Mouse (Mus musculus) liver, embryonic 14.5 days (tissue): ENCODE measurements around the gene Acoxl. TPM values are rescaled to one million over a fixed set of nuclear protein-coding genes. Genes with fewer than 3 reads are reported as not detected.
A peak's percentile ranks its signal among the peaks of the same experiment; 100 is the strongest.

Experiments used
- ATAC-seq: fragments of 200-750 bp; cut with Nextera tagmentation; 2 replicates; pipeline ENCODE4 v1.8.0; 2017; ENCODE audit warnings: moderate number of reproducible peaks, mild to moderate bottlenecking, moderate library complexity; ENCODE audit not compliant: insufficient read depth
- DNase-seq, 3 experiments: peaks; one replicate each; pipeline ENCODE4 v3.0.0-alpha.2; 2012 to 2013; ENCODE audit warnings: low read depth in 3 of 3, low spot score in 3 of 3
- H3K27ac ChIP-seq: fragments of 300-500 bp; sonication (generic); 2 replicates; pipeline ENCODE4 v1.5.1; 2014; ENCODE audit warnings: moderate library complexity, mild to moderate bottlenecking, control low read depth, inconsistent platforms
- H3K27me3 ChIP-seq: fragments of 300-500 bp; sonication (generic); 2 replicates; pipeline ENCODE4 v1.6.1; 2014; ENCODE audit warnings: mild to moderate bottlenecking, low read length, moderate library complexity; ENCODE audit not compliant: control insufficient read depth, insufficient read depth
- H3K36me3 ChIP-seq: fragments of 300-500 bp; sonication (generic); replicated peaks from 2 replicates; pipeline ENCODE4 v1.6.1; 2014; ENCODE audit warnings: low read depth; ENCODE audit not compliant: control insufficient read depth, insufficient read depth
- H3K4me1 ChIP-seq, 2 experiments: fragments of 200-500 bp in 1 of 2; fragments of 300-500 bp in 1 of 2; sonication (generic) in 1 of 2; replicated peaks; 2 replicates each; pipeline ENCODE4 v1.6.1; 2012 to 2014; ENCODE audit warnings: antibody characterized with exemption in 1 of 2, inconsistent platforms in 1 of 2, low read length in 1 of 2; ENCODE audit not compliant: control insufficient read depth in 2 of 2, insufficient read depth in 2 of 2
- H3K4me2 ChIP-seq: fragments of 300-500 bp; sonication (generic); 2 replicates; pipeline ENCODE4 v1.6.1; 2014; ENCODE audit warnings: low read depth, mild to moderate bottlenecking, control low read depth, moderate library complexity
- H3K4me3 ChIP-seq, 2 experiments: fragments of 200-500 bp in 1 of 2; fragments of 300-500 bp in 1 of 2; sonication (generic) in 1 of 2; 2 replicates each; pipeline ENCODE4 v1.5.1; 2012 to 2014; ENCODE audit warnings: low read depth in 2 of 2, low read length in 2 of 2, mild to moderate bottlenecking in 2 of 2, control low read depth in 1 of 2, inconsistent platforms in 1 of 2, moderate library complexity in 1 of 2; ENCODE audit not compliant: insufficient read depth in 1 of 2
- H3K9ac ChIP-seq: fragments of 300-500 bp; sonication (generic); replicated peaks from 2 replicates; pipeline ENCODE4 v1.6.1; 2014; ENCODE audit warnings: mild to moderate bottlenecking, control low read depth, moderate library complexity
- H3K9me3 ChIP-seq: fragments of 300-500 bp; sonication (generic); 2 replicates; pipeline ENCODE4 v1.6.1; 2016; ENCODE audit warnings: low read length, mixed read lengths; ENCODE audit not compliant: control insufficient read depth
- CTCF ChIP-seq: IDR thresholded peaks from 2 replicates; pipeline ENCODE4 v1.5.1; 2016; ENCODE audit warnings: antibody characterized with exemption, low read depth, control low read depth
- EP300 ChIP-seq: IDR thresholded peaks from 2 replicates; pipeline ENCODE4 v1.6.1; 2016; ENCODE audit warnings: antibody characterized with exemption, low read depth
- WGBS: fragments of 180-500 bp; shearing (Covaris S2); extraction: QIAGEN DNeasy Blood & Tissue Kit; methylation state at CpG from one replicate; pipeline ENCODE4 v1.1.7; 2014; ENCODE audit not compliant: insufficient replicate concordance; 5-methylcytosine and 5-hydroxymethylcytosine counted together
- microRNA-seq: library from miRNA; unstranded; fragments of <30 nt; microRNA quantifications from one replicate; pipeline ENCODE4, GENCODE M21; 2016
- polyA plus RNA-seq, 2 experiments: library from polyadenylated mRNA; depleted of rRNA in 1 of 2; stranded (reverse) in 1 of 2; unstranded in 1 of 2; fragments of >200 nt; fragmentation: Nextera tagmentation in 1 of 2; extraction: Ambion mirVana in 1 of 2; gene quantifications; 2 replicates each; pipeline versions ENCODE4 v1.2.1 to v1.2.3; 2012 to 2014

Acoxl gene
- polyA plus RNA-seq, 2 experiments = not detected

GRCm38 (mm10) chr2:128170614-128171013 is 331.9 kb downstream of the Acoxl start:
- Histone ChIP-seq H3K4me2 (no peak overlapping the region), H3K9ac (no peak overlapping the region), H3K4me3 (no peak overlapping the region), H3K4me1 (peaks cover 13 to 31% of the 10 kb centered on the region in 2 experiments), H3K9me3 (no peaks in the 10 kb centered on the region), H3K27me3 (no peaks in the 10 kb centered on the region), H3K36me3 (no peaks in the 10 kb centered on the region), H3K27ac (no peak overlapping the region)
- ATAC-seq (no peak), DNase-seq (no peak)
- WGBS = 55% methylated on average over 3 of the region's 3 CpGs
- no peak for TF ChIP-seq EP300
- no peak for TF ChIP-seq CTCF

- no peak for TF ChIP-seq CTCF
- TF ChIP-seq EP300 = no peak
- Histone ChIP-seq H3K36me3 (no peaks in the 10 kb centered on the region), H3K4me1 (peaks cover 5 to 28% of the 10 kb centered on the region in 2 experiments), H3K4me2 (no peak overlapping the region), H3K9ac (no peak overlapping the region), H3K4me3 (no peak overlapping the region), H3K9me3 (no peaks in the 10 kb centered on the region), H3K27ac (no peak overlapping the region), H3K27me3 (no peaks in the 10 kb centered on the region)
- DNase-seq = no peak
- ATAC-seq = peak; percentile 17; the same call in 1 of the 2 replicates
- 72% methylated on average over 5 of the region's 5 CpGs for WGBS
Observed at GRCm38 (mm10) chr2:128172266-128172665, 333.6 kb downstream of the Acoxl start.

Small RNAs within 50 kb of the gene (microRNA-seq; reads per million reads assigned to microRNA genes)
- not detected for gene Gm22411

Other genes starting within 250 kb of the Acoxl start
- gene Mal, start 182.2 kb upstream of the Acoxl start, polyA plus RNA-seq (2012; rRNA removed) = 0.01 and 0.03 TPM in 2 replicates
- gene Mal, start 182.2 kb upstream of the Acoxl start, polyA plus RNA-seq (2014; fragmentation: Nextera tagmentation; extraction: Ambion mirVana) = 0.06 and 0.10 TPM in 2 replicates
- 0.02 and 0.06 TPM in 2 replicates for gene Mall, start 108.9 kb upstream of the Acoxl start, polyA plus RNA-seq (2012; rRNA removed)
- not detected in 2 replicates for gene Mall, start 108.9 kb upstream of the Acoxl start, polyA plus RNA-seq (2014; fragmentation: Nextera tagmentation; extraction: Ambion mirVana)
- 2.9 and 4.9 TPM in 2 replicates for gene Nphp1, start 50.0 kb upstream of the Acoxl start, polyA plus RNA-seq (2012; rRNA removed)
- gene Nphp1, start 50.0 kb upstream of the Acoxl start, polyA plus RNA-seq (2014; fragmentation: Nextera tagmentation; extraction: Ambion mirVana) = 5.5 and 6.8 TPM in 2 replicates
- 9.8 and 24.3 TPM in 2 replicates for gene Mtln, start 46.4 kb upstream of the Acoxl start, polyA plus RNA-seq (2012; rRNA removed)
- gene Mtln, start 46.4 kb upstream of the Acoxl start, polyA plus RNA-seq (2014; fragmentation: Nextera tagmentation; extraction: Ambion mirVana) = 25.4 and 28.1 TPM in 2 replicates
- 10.8 and 17.0 TPM in 2 replicates for gene Bub1, start 7.0 kb upstream of the Acoxl start, polyA plus RNA-seq (2012; rRNA removed)
- 11.5 and 14.5 TPM in 2 replicates for gene Bub1, start 7.0 kb upstream of the Acoxl start, polyA plus RNA-seq (2014; fragmentation: Nextera tagmentation; extraction: Ambion mirVana)